Mouse (Mus musculus): ENCODE measurements around the gene Kdm4d.
"Not testable (repeated sequence)": the region's sequence is repeated elsewhere in the genome, so short reads cannot be mapped to it uniquely, and the experiment has no call there.

Gene Kdm4d

DNA sequence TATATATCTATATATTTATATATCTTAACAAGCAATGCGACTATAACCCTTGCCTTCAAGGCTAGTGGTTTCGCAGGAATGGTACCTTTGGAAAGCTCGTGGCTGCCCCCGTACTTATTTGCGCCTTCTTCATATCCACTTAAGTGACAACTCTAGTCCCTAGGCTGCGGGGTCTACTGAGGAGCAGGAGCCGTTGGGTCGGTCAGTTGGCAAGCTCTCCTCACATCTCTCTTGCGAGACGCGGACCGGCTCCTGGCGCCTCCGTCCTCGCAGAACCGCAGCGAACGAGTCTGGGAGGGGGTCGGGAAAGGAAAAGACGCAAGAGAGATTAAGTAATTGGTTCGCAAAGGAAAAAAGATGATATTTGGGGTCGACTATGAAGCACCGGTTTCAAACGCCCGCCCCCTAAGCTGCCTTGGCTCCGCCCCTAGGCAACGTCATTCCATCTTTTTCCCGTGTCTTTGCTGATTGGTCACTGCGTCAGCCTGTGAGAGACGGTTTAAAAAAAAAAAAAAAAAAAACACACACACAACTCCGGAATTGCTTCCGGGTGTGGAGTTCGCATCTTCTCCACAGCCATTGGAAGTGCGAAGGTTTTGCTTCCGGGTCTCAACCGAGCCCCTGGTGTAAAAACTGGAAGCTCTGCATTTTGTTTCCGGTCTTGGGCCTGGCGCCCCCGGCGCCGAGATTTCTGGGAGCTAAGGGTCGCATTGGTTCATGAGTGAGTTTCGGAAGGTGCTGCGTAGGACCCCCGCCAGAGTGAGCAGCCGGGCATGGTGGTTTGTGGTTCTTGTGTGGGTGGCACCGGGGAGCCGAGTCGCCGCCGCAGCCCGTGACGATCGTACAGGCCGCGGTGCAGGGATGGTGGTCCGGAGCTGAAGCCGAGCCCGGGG, at the start of gene Kdm4d, which contains the start of gene Cwc15:
Gene Kdm4d (minus strand): TSS at position 460 of the 893 bp plus-strand sequence.
Gene Cwc15 (plus strand): TSS at position 595 of the 893 bp plus-strand sequence.
- peak; percentile 94 for DNase-seq (ENCODE audit: extremely low spot score)

DNA sequence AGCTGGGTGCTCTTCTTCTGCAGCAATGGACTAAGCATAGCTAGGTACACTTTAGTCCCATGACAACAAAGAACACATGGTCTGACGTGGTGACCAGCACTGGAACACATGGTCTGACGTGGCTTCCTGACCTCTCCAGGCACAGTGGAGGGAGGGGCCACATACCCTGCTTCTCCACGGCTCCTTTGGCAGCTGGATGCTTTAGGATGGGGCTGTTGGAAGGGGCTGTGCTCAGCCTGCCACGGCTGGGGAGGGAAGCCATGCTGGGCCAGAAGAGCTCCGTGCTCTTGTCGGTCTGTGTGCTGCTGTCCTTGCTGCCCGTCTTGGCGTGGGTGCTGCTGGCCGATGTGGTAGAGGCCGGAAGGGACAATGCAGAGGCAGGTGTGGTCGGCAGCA, 48.1 kb upstream of the Kdm4d start:
- DNase-seq (ENCODE audit: extremely low spot score), result no peak

GRCm38 (mm10) chr9:14547584-14548365, 47.5 kb upstream of the Kdm4d start:
- no peak for DNase-seq (ENCODE audit: extremely low spot score)

GRCm38 (mm10) chr9:14544034-14544757, 43.9 kb upstream of the Kdm4d start:
- no peak for DNase-seq (ENCODE audit: extremely low spot score)

DNA sequence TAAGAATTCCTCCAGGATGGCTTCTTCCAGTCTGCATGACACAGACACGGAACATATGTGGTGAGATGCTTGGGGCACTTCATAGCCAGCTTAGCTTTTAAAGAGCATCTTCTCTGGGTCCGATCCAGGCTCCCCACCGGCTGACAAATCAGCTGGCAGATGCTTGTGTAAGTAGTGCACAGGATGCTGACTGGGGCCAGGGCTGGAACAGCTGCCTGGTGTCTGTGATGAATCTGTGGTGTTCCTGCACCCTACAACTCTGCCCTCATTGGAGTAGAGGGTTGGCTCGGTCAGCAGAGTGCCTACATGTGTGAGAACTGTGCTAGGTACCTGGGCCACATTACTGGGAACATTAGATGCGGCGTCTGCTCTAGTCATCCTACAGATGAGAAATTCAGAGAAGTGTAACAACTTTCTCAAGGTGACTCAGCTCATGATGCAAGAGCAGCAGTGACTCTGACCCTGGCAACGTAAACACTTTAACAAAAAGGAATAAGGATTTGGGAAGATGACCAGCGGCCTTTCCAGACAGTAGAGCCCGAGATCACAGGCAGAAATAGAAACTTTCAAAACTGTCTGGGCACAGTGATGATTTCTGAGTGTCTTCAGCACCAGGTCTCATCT, 34.7 kb upstream of the Kdm4d start:
- no peak for DNase-seq (ENCODE audit: extremely low spot score)

DNA sequence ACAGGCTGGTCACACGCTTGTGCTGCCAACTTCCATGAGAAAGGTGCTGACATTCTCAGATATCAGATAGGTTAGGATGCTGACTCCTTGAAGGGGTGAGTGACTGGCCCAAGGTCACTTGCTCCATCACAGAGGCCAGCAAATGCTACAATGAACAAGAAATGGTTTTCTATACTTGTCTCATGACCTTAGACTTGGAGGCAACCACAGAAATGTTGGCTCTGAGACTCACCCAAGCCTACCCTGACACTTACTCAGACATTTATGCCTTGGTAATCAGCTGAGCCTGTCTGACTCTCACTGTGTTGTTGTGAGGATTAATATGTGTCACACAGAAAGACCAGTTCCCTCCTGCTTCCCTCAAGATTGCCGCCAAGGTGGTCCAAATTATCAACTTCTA, 33.4 kb upstream of the Kdm4d start:
- no peak for DNase-seq (ENCODE audit: extremely low spot score)

DNA sequence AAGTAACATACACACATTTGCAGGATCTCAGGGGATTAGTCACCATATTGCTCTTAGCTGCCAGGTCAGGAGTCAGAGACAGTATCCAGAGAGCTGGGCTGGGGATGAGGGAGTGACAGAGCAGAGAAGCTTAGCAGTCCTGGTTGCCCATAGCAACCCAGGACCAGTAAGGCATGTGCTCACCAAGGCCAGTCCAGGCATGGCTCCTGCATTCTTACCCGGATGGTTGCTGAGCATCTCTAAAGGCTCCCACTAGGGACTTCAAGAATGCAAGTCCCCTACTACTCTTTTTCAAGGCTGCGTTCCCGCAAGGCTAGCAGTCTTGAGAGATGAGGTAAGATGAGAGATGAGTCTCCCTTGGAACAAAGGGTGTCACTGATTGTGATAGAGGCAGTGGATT, 32.0 kb upstream of the Kdm4d start:
- peak; percentile 19 for DNase-seq (ENCODE audit: extremely low spot score)

- no peak for DNase-seq (ENCODE audit: extremely low spot score)
Observed at GRCm38 (mm10) chr9:14530004-14530403, 29.7 kb upstream of the Kdm4d start.

GRCm38 (mm10) chr9:14523408-14524043, 23.2 kb upstream of the Kdm4d start:
- peak; percentile 67 for DNase-seq (ENCODE audit: extremely low spot score)

- no peak for DNase-seq (ENCODE audit: extremely low spot score)
Observed at GRCm38 (mm10) chr9:14521695-14522094, 21.4 kb upstream of the Kdm4d start.

- DNase-seq (ENCODE audit: extremely low spot score), result no peak
Observed at GRCm38 (mm10) chr9:14520971-14521670, 20.8 kb upstream of the Kdm4d start.

GRCm38 (mm10) chr9:14518105-14518504, 17.8 kb upstream of the Kdm4d start:
- no peak for DNase-seq (ENCODE audit: extremely low spot score)

DNA sequence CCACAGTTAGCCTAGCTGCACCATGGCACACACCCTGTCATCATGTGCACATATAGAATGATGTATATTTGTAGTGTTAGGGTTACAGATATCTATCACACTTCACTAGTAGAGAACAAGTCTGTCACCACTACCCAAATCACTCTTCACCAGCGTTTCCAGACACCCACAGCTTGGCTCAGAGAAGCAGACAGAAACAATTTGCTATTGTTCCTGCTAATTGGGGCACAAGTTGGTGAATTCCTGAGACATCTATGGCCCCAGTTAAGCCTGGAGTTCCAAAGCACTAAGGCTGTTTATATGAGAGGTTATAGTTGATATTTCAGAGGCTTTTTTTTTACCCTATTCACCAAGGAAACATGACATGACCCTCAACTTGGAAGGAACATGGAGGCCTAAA, 17.0 kb upstream of the Kdm4d start:
- DNase-seq (ENCODE audit: extremely low spot score), result no peak

DNA sequence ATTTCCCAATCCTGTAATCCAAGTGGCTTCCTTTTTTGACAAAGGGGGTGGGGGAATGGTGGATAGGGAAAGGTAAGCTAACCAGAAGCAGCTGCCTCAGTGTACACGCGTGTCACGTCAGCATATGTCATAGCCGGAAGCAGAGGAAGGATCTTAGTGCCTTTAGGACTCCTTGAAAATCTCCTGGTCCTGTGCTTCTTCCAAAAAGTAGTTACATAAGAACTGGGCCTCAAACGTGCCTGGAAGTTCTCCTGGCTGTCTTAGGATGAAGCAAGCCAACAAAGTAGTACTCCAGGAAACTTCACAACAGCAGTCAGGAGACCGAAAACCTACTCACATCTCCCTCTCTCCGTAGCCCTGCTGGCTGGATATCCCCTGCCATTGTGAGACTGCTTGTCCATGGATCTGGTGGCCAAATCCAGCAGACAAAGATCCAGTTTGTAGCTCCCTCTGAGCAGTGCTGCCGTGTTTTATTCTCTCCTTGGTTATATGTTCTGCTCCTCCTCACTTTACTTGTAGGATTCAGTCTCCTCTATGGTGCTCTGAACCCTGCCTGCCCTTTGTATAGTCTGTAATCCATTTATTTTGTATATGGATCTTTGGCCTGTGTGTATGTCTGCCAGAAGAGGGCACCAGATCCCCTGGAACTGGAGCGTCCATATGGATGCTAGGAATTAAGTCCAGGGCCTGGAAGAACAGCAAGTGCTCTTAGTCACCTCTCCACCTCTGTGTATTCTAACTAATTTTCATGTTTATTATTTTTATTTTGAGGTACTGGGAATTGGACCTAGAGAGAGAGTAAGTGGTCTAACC, 12.6 kb upstream of the Kdm4d start:
- peak; percentile 54 for DNase-seq (ENCODE audit: extremely low spot score)

DNA sequence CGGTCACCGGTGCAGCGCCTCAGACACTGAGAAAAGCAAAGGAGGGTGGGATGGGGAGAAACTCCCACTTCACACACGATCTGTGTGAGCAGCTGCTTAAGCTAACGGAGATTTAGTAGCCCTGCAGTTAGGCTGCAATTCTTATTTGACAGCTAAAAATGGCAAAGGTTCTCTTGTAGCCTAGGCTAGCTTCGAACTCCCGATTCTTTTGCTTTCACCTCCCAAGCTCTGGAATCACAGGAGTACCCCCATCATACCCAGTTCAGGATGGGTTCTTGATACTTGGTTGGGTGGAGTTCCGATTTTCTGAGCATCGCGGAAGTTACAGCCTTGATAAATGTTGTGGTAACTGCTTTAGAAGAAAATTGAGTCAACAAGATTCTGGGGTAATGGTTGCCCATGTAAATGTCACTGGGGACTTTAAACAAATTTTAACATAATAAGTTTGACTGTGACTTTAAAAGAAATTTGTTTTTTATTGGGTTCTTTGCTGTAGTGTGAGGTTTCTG, 688 bp upstream of the Kdm4d start:
- no peak for DNase-seq (ENCODE audit: extremely low spot score)

DNA sequence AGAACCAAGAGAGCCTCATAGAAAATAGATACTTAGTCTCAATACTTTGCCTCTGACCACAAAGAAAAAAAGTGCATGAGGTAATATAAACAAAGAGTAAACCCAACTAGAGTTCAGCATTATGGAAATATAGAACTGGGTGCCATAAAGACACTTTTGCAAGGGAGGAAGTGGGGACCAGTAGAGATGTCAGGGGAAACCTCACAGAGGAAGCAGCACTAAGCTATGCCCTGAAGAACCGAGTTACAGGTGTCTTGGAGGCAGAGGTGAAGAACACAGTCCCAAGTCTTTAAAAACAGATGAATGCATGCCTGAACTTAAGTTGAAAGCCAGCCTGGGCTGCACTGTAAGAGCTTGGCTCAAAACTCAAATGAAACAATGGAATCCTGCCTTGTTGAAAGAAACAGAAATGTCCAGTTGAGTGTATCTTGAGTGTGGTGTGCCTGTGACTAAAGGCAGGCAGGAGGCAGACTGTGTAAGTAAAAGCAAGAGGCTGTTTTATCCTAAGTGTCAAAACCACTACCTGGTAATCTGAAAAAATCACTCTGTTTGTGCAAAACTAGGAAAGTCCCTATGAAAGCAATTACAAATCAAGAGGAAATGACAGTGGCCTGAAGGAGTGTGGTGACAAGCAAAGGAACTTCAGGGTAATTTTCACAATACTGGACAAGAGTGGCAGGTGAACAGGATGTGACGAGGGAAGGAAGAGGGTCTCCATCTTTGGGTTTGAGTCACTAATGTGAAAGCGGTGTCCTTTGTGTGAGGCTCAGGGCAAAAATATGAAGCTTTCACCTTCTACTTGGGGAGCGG, 1.2 kb downstream of the Kdm4d start:
- DNase-seq (ENCODE audit: extremely low spot score), result no peak

DNA sequence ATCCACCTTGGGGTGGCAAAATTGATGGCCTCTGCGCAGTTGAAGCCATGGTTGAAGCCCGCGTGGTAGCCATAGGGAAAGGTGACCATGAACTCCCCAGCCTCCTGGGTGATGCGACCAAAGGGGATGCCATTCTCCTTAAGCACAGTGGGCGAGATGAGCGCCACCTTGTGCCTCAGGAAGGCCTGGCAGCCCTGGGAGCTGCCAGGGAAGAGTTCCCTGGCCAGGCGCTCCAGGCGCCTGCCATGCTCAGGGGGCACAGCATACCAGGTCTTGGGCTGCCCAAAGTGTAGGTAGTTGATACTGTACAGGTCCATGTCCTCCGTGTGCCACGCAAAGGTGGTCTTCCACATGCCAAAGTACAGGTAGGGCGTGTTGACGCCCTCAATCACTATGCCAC, 36.6 kb downstream of the Kdm4d start:
- DNase-seq (ENCODE audit: extremely low spot score), result not testable (repeated sequence)

- DNase-seq (ENCODE audit: extremely low spot score), result not testable (repeated sequence)
Observed at GRCm38 (mm10) chr9:14462536-14462935, 37.7 kb downstream of the Kdm4d start.

- no peak for DNase-seq (ENCODE audit: extremely low spot score)
Observed at GRCm38 (mm10) chr9:14456320-14456719, 44.0 kb downstream of the Kdm4d start.
